Mouse (Mus musculus): ENCODE measurements around the gene 4930432K21Rik.

The 4930432K21Rik gene

DNA sequence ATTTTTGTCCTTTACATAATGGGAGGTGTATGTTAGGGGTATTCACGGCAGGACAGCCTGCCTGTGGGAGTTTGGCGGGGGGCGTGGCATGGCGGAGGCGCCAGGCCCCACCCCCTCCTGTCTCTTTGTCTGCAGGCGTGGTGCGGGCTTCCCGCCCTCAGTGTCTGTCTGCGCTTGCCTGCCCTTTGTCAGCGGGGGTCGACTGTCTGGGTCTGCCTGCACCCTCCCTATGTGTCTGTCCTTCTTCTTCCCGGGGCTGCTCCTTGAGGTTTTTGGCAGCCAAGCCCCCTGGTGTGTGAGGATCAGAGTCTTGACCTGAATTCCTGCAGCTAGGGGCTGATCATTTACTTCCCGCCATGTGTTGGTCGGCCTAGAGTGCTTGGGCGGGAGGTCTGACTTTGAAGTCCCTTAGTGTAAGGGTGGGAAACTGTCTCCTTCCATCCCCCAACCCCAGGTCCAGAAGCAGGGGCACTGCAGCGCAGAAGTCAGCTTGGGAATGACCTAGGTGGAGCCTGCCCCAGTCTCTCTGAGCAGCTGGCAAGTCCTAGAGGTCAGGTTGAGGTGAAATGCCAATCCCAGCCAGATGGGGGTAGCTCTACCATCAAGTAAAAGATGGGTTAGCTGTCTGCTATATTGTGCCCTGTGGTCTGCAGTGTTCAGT, 32.8 kb downstream of the 4930432K21Rik start:
- POLR2A ChIA-PET: interaction anchor here in 3 of 4 experiments (0.6 to 6.3 kb wide), 37 partner anchors 9 to 430 kb away, joined by 3 to 35 read pairs (median 3); partner anchors contain the start of genes Ccdc130 (in 2 of the 3), Dcaf15 (in 2 of the 3), Rfx1 (in 2 of the 3) and 4930432K21Rik (in 1 of the 3)
- CTCF ChIA-PET: interaction anchor here (0.6 to 2.4 kb wide), 11 partner anchors 9 to 333 kb away, joined by 3 to 13 read pairs (median 4); no protein-coding TSS in a partner anchor

DNA sequence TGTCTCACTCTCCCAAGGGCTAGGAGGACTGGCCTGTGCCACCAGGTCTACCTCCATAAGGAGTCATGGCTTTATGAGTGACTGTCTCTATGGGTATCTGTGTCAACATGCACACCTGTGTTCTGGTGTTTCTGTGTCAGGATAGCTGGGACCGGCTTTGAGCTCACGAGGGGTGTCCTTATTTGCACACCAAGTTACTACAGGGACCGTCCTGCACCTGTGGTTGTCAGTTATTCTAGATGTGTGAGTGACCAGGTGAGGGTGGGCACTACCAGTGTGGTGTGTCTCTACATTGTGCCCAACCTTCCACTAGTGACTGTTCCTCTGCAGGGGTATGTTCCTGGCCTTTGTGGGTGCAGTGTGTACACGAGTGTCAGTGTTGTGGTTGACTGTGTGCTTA, 35.0 kb downstream of the 4930432K21Rik start:
- ChIA-PET CTCF (interaction anchor here in 2 of 4 experiments (1.0 to 11.3 kb wide), 5 partner anchors 10 to 145 kb away, joined by 3 to 152 read pairs (median 4); no protein-coding TSS in a partner anchor), POLR2A (interaction anchor here in 3 of 4 experiments (0.5 to 6.3 kb wide), 10 partner anchors 8 to 179 kb away, joined by 3 to 35 read pairs (median 4); partner anchors contain the start of gene Rfx1 (in 1 of the 3))

DNA sequence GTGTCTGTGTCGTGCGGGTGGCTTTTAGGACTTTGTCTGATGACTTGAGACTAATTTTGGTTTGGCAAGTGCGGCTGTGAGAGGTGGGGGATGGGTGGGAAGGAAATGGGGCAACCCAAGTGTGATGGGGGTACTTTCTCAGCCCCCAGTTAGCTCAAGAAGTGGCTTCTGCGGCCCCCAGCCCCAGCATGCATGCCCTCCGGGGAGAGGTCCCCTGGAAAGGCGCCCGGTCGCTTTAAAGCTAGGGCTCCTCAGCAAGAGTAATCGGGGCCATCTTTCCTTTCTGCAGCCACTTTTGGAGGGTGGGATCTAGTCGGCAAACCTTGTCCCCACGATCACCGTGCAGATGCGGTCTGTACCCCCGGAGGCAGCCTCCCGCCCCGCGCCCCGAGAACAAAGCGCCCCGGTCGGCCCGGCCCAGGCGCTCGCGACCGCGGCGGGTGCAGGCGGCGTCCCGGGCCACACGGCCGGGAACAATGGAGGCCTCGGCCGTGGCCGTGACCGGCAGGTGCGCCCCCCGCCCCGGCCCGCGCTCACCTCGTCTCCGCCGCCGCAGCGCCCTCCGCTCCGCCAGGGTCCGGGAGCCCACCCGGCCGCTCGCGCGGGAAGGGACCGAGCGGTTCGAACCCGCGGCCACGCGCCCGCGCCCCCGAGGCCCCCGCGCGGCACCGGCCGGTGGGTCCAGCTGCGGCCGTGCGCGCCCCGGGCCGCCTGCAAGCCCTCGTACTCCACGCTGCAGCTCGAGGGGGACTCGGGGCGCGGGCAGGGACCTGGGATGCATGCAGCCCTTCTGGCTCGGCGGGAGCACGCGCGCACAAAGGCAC, 35.6 kb downstream of the 4930432K21Rik start:
- ChIA-PET CTCF (interaction anchor here in 3 of 4 experiments (0.5 to 11.3 kb wide), 7 partner anchors 11 to 146 kb away, joined by 3 to 152 read pairs (median 4); no protein-coding TSS in a partner anchor), POLR2A (interaction anchor here in 3 of 4 experiments (0.5 to 6.3 kb wide), 20 partner anchors 7 to 180 kb away, joined by 3 to 35 read pairs (median 4); partner anchors contain the start of genes Dcaf15 (in 1 of the 3) and Rfx1 (in 1 of the 3))

DNA sequence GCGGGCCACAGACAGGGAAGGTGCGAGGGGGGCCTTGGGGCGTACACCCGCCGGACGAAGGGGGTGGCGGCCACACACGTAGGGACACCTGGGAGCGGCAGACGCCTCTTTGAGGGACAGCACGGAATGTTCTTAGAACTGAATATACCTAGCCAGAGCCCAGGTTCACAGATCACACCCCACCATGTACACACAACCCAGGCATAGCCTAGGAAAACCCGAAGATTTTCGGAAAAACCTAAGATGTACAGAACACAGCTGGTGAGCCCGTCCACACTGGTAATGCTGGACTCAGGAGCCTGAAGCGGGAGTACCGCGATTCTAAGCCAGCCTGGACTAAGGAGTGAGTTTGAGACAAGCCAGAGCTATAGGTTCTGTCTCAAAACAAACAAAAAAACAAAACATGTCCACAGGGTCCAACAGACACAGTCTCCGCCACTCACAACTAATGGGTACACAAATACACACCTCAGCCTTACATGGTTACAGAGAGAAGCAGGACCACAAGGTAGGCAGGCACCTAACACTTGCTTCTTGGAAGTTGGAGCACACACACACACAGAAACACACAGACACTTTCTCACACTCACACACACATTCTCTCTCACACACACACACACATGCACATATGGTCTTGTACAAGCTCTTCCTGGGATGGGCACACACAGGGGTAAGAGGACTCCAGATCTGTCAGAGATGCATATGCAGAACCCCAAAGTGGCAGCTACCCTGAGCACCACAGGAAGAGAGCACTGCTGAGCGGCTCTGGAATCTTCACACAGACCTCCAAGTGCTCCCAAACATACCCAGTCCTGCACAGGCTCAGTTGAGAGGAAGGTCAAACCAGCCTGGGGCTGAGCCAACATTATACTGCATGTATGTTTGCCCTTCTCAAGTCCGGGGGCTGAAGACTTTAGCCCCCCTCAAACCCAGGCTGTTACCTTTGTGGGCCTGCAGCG, 36.5 kb downstream of the 4930432K21Rik start:
- ChIA-PET CTCF (interaction anchor here in 2 of 4 experiments (0.6 to 11.3 kb wide), 8 partner anchors 21 to 289 kb away, joined by 3 to 152 read pairs (median 4); no protein-coding TSS in a partner anchor), POLR2A (interaction anchor here in 3 of 4 experiments (0.6 to 6.3 kb wide), 20 partner anchors 8 to 178 kb away, joined by 3 to 35 read pairs (median 3); partner anchors contain the start of genes Ccdc130 (in 1 of the 3) and Dcaf15 (in 1 of the 3))

DNA sequence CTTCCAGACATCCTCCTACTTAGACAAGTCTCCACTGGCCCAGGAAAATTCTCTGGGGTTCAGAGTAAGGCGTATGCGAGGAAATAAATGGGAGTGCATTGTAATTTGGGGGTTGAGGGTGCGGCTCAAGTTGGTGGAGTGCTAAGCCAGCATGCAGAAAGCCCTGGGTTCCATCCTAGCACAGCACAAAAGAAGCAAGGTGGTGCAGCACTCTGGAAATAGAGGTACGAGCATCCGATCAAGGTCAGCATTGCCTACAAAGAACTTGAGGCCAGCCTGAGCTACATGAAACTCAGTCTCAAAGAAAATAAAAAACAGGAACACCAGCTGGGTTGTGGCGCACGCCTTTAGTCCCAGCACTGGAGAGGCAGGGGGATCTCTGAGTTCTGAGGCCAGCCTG, 37.3 kb downstream of the 4930432K21Rik start, which contains the start of gene Nanos3:
TSS of gene Nanos3 (minus strand) at position 101 of the 400 bp plus-strand sequence.
- POLR2A ChIA-PET: interaction anchor here in 3 of 4 experiments (0.6 to 1.9 kb wide), 8 partner anchors 9 to 516 kb away, joined by 3 to 5 read pairs (median 3); partner anchors contain the start of gene Lyl1 (in 1 of the 3)
- CTCF ChIA-PET: interaction anchor here (0.6 to 11.3 kb wide), 7 partner anchors 9 to 436 kb away, joined by 3 to 152 read pairs (median 3); no protein-coding TSS in a partner anchor

DNA sequence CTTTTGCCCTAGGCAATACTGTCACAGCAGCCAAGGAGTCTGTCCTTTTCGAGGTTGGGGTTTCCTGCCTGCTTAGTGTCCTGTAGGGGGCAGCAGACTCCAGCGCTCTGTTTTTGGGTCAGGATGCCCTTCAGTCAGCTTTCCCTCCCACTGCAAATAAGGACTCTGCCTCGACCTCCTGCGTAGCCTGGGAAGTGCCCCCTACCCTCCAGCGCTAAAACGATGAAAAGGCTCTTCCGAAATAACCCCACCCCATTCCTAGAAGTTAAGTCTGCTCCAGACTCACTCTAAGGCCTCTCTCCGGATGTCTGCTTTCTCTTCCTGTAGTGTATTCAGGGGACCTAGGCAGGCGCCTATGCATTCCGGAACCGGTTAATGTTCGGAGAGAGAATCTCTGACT, 38.7 kb downstream of the 4930432K21Rik start:
- POLR2A ChIA-PET: interaction anchor here in 3 of 4 experiments (0.6 to 8.1 kb wide), 20 partner anchors 10 to 468 kb away, joined by 3 to 94 read pairs (median 4); no protein-coding TSS in a partner anchor
- CTCF ChIA-PET: interaction anchor here (0.5 to 11.3 kb wide), 38 partner anchors 10 to 418 kb away, joined by 3 to 152 read pairs (median 4); partner anchors contain the start of genes Ccdc130 (in 1 of the 4) and Rln3 (in 1 of the 4)

DNA sequence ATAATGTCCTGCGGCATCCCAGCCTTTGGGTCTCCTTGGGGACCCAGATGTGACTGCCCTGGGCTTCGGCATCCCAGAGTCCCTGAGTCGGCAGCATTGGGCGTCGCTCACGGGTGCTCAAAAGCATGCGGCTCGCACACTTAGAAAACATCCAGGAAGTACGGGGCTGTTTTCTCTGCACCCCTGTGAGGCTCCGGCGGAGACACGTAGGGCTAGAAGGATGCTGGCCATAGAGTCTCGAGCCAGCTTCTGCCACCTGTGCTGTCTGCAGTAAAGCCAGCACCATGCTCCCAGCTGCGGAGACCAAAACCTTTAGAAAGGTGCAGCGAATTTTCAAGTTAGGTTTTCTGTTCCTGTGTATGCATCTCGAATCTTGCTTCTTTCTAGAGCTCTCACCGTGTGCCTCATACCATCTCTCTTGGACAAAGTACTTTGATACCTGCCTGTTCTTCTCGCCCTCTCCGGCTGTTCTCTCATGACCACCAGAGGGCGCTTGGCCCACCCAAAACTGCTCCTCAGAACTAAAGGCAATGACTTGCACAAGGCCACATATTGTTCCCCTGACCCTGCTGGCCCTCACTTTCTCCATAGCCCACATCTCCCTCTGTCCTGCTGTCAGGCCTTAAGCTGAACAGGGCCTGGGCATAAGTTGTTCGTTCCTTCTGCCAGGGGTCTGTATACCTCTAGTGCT, 39.4 kb downstream of the 4930432K21Rik start:
- ChIA-PET POLR2A (interaction anchor here in 3 of 4 experiments (0.6 to 8.1 kb wide), 23 partner anchors 9 to 471 kb away, joined by 3 to 94 read pairs (median 4); no protein-coding TSS in a partner anchor), CTCF (interaction anchor here (0.5 to 11.3 kb wide), 39 partner anchors 9 to 753 kb away, joined by 3 to 152 read pairs (median 4); partner anchors contain the start of genes Ccdc130 (in 1 of the 4) and Rln3 (in 1 of the 4))

DNA sequence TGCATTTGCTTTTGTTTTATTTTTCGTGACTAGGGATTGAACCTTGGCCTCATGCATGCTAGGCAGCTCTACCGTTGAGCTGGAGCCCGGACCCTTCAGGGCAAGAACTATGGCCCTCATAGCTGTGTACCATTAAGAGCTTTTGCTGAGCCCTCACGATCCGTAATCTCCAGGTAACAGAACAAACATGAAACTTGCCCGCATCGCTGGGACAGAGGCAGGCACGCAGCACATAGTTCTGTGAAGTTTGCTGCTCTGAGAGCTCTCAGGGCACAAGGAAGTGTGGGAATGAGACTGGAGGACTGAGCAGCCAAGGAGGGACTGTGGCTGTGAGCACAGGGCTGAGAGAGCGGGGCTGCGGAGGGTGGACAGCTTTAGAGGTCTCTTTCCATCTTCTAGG, 40.8 kb downstream of the 4930432K21Rik start:
- ChIA-PET CTCF (interaction anchor here (0.9 to 11.3 kb wide), 12 partner anchors 8 to 96 kb away, joined by 3 to 152 read pairs (median 4); partner anchors contain the start of gene Mri1 (in 1 of the 4)), POLR2A (interaction anchor here in 3 of 4 experiments (0.7 to 8.1 kb wide), 15 partner anchors 8 to 290 kb away, joined by 3 to 94 read pairs (median 4); no protein-coding TSS in a partner anchor)

DNA sequence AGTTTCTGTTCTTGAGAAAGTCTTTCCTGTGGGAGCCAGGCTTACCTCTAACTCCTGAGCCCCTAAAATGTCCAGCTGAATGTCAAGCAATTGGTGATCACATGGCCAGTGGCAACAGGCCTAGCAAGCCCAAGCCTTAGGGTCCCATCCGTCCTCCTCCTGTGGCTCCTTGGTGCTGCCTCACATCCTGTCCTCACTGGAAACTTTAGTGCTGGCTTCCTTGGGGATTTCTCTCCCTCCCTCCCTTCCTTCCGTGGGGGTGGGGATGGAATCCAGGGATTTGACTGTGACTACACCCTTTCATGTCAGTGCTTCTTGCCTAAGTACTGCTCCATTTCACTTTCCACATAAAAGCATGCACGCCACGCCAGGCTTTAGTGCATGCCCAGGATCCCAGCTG, 41.8 kb downstream of the 4930432K21Rik start:
- POLR2A ChIA-PET: interaction anchor here in 3 of 4 experiments (0.7 to 8.1 kb wide), 44 partner anchors 8 to 725 kb away, joined by 3 to 94 read pairs (median 4); partner anchors contain the start of genes 1700067K01Rik (in 1 of the 3), Asf1b (in 1 of the 3), Gm10644 (in 1 of the 3) and Ier2 (in 1 of the 3)
- CTCF ChIA-PET: interaction anchor here (0.7 to 11.3 kb wide), 33 partner anchors 9 to 251 kb away, joined by 3 to 152 read pairs (median 5); partner anchors contain the start of gene Mri1 (in 1 of the 4)

DNA sequence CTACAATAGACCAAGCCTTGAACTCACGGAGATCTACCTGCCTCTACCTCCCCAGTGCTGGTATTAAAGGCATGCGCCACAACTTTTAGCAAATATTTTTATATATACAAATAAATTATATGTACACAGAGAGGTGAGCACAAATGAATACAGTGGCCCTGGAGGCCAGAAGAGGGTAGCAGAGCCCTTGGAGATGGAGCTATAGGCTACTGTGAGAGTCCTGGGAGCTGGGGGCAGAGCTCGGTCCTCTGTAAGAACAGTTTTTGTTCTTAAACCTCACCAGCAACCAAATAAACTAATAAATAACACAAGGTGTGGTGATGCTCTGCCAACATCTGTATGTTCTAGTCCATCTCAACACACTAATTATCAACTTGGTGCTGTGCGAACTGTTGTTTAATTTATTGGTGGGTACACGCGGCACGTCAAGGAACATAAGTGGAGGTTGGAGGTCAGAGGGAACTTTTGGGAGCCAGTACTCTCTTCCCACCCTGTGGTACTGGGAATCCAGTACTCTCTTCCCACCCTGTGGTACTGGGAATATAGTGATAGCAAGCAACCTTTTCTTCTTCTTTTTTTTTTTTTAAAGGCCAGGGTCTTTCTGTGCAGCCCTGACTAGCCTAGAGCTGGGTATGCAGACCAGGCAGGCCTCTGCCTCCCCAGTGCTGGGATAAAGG, 42.5 kb downstream of the 4930432K21Rik start:
- CTCF ChIA-PET: interaction anchor here (0.5 to 11.3 kb wide), 40 partner anchors 9 to 625 kb away, joined by 3 to 152 read pairs (median 5); partner anchors contain the start of genes Ccdc130 (in 2 of the 4) and Mri1 (in 1 of the 4)
- POLR2A ChIA-PET: interaction anchor here in 3 of 4 experiments (0.6 to 8.1 kb wide), 58 partner anchors 8 to 724 kb away, joined by 3 to 94 read pairs (median 4); partner anchors contain the start of genes Ccdc130 (in 2 of the 3), 1700067K01Rik (in 1 of the 3), 2210011C24Rik (in 1 of the 3) and Asf1b (in 1 of the 3)

DNA sequence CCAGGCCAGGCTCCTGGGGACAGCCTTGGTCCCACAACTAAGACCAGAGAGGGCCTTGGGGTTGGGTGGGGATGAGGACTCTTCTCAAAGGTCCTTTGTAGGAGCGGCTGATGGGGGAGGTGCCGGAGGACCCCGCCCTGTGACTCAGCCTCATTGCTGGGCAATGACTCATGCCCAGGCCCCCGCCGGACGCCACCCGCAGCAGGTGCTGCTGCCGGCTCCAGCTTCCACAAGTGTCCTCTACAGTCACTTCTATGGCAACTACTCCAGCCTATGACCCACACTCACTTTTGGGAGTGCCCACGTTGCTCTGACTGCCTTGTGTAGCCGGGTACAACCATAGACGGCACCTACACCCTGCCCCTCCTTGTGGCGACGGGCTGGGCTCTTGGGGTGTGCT, 44.2 kb downstream of the 4930432K21Rik start:
- ChIA-PET POLR2A (interaction anchor here in 3 of 4 experiments (0.6 to 8.1 kb wide), 31 partner anchors 11 to 530 kb away, joined by 3 to 94 read pairs (median 5); partner anchors contain the start of genes Ccdc130 (in 2 of the 3), Cc2d1a (in 1 of the 3), Dcaf15 (in 1 of the 3) and Palm3 (in 1 of the 3)), CTCF (interaction anchor here in 2 of 4 experiments (0.5 to 11.3 kb wide), 4 partner anchors 18 to 233 kb away, joined by 4 to 152 read pairs (median 9); no protein-coding TSS in a partner anchor)

DNA sequence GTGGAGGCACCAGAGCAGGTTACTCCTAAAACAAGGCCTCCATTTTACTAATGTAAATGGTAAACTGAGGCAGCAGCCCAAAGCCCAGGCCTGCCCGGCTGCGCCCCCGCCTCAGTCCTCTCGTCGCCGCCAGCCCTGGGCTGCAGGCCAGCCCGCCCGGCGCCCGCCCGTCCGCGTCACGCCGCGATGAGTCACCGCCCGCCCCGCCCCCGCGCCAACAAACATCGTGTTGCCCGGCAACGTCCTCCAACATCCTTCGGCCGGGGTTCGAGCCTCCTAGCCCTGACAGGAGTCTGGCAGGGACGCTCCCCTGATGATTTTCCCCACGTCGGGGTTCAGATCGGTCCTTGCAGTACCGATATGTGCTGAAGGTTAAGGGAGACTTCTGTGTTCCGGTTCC, 44.7 kb downstream of the 4930432K21Rik start:
- POLR2A ChIA-PET: interaction anchor here in 3 of 4 experiments (0.6 to 8.1 kb wide), 20 partner anchors 9 to 442 kb away, joined by 3 to 94 read pairs (median 6); partner anchors contain the start of genes Ccdc130 (in 1 of the 3), Dcaf15 (in 1 of the 3) and Rfx1 (in 1 of the 3)
- CTCF ChIA-PET: interaction anchor here in 2 of 4 experiments (0.5 to 11.3 kb wide), 4 partner anchors 17 to 233 kb away, joined by 4 to 152 read pairs (median 6); no protein-coding TSS in a partner anchor

DNA sequence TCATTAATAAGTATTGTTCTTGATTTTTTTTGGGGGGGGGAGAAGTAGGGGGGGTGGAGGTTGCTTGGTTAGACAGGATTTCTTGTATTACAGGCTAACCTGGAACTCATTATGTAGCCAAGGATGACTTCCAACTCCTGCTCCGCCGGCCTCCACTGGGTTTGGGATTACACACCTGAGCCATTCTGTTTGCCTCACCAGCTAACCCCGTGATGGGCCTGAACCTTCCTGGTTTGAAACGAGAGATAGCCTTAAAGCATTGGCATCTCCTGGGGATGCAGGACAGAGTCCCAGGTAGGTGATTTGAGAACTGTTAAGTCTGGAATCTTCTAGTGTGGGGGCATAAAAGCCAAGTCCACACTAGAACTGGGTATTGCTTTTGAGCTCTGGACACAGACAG, 45.3 kb downstream of the 4930432K21Rik start:
- CTCF ChIA-PET: interaction anchor here in 1 of 4 experiments (0.9 to 1.3 kb wide), 5 partner anchors 12 to 154 kb away, joined by 4 to 7 read pairs (median 6); no protein-coding TSS in a partner anchor

DNA sequence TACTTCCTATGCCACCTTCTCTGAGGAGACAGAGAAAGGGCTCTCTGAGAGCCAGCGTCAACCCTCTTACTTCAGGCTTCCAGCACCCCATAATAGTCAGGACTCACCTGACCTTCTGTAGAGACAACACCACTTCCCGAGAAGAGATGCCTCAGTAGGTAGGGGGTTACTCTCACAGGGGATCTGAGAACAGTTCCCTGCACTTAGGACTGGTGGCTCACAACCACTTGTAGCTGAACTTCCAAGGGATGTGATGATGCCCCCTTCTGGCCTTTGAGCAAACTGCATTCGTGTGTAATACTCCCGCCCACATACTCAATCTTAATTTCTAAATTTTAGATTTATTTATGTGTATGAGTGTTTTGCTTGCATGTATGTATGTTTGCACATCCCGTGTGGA, 45.7 kb downstream of the 4930432K21Rik start:
- ChIA-PET CTCF (interaction anchor here in 1 of 4 experiments (0.9 to 1.3 kb wide), 5 partner anchors 13 to 154 kb away, joined by 4 to 7 read pairs (median 6); no protein-coding TSS in a partner anchor), POLR2A (interaction anchor here in 3 of 4 experiments (0.5 to 8.1 kb wide), 16 partner anchors 8 to 334 kb away, joined by 3 to 94 read pairs (median 3); partner anchors contain the start of genes 4930432K21Rik (in 1 of the 3), Cc2d1a (in 1 of the 3), Ccdc130 (in 1 of the 3) and Nanos3 (in 1 of the 3))

More for the DNA sequence above, 45.3 kb downstream of the 4930432K21Rik start:
- POLR2A ChIA-PET: interaction anchor here in 3 of 4 experiments (0.7 to 8.1 kb wide), 13 partner anchors 9 to 135 kb away, joined by 3 to 94 read pairs (median 5); partner anchors contain the start of genes 4930432K21Rik (in 1 of the 3), Cc2d1a (in 1 of the 3) and Ccdc130 (in 1 of the 3)
